Mouse (Mus musculus) ES-E14 (cell line): ENCODE results near the gene Adcy7.

Source experiments
- MAFK ChIP-seq: IDR thresholded peaks from 2 replicates; pipeline ENCODE4 v1.6.1; 2014; ENCODE audit warnings: mild to moderate bottlenecking, low read depth, low read length, inconsistent platforms; ENCODE audit not compliant: insufficient read depth
- ZC3H11A ChIP-seq: IDR thresholded peaks from 2 replicates; pipeline ENCODE4 v1.6.1; 2012; ENCODE audit warnings: low read depth, mild to moderate bottlenecking, inconsistent platforms, low read length, borderline replicate concordance
- ZNF384 ChIP-seq: IDR thresholded peaks from 2 replicates; pipeline ENCODE4 v1.6.1; 2012; ENCODE audit warnings: low read depth, low read length, inconsistent platforms

DNA sequence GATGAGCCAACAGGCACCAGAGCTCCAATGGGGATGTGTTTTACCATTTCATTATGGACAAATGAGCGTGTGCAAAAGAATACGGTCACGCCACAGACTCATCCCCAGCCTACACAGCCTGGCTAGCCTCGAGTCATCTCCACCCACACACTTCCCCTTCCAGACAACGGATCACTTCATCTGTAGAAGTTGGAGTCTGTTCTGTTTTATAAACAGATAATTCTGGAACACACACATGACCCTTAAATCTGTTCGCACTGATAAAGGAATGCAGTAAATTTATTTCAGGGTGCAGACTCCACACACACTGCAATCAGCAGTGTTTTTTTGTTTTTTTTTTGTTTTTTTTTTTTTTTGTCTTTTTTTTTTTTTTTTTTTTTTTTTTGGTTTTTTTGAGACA is 7.5 kb downstream of the Adcy7 start:
- TF ChIP-seq MAFK (no peak), ZC3H11A (no peak), ZNF384 (no peak)
